Mouse (Mus musculus): ENCODE results near the gene Gm45234.
A peak's percentile ranks its signal among the peaks of the same experiment; 100 is the strongest.

The Gm45234 gene

GRCm38 (mm10) chr6:124767536-124767919 is 11.7 kb upstream of the Gm45234 start:
- peak in 1 of 2 experiments; percentile 55 for DNase-seq (ENCODE audit: low spot score in 2 of 2)

GRCm38 (mm10) chr6:124765951-124766350 is 10.1 kb upstream of the Gm45234 start:
- DNase-seq (ENCODE audit: low spot score in 2 of 2) = peak in 1 of 2 experiments; percentile 54

- peak; percentile 82 to 92 for DNase-seq (ENCODE audit: low spot score in 2 of 2)
Observed at GRCm38 (mm10) chr6:124759259-124759658, 3.4 kb upstream of the Gm45234 start.

GRCm38 (mm10) chr6:124758849-124759232 is 3.0 kb upstream of the Gm45234 start:
- DNase-seq (ENCODE audit: low spot score in 2 of 2) = no peak

GRCm38 (mm10) chr6:124757909-124758848 is 2.4 kb upstream of the Gm45234 start:
- DNase-seq (ENCODE audit: low spot score in 2 of 2) = no peak

GRCm38 (mm10) chr6:124757351-124757880 is 1.6 kb upstream of the Gm45234 start:
- no peak for DNase-seq (ENCODE audit: low spot score in 2 of 2)

GRCm38 (mm10) chr6:124756652-124757350 is 980 bp upstream of the Gm45234 start:
- peak in 1 of 2 experiments; percentile 75 for DNase-seq (ENCODE audit: low spot score in 2 of 2)

- no peak for DNase-seq (ENCODE audit: low spot score in 2 of 2)
Observed at GRCm38 (mm10) chr6:124755306-124755705, 515 bp downstream of the Gm45234 start.

GRCm38 (mm10) chr6:124753861-124754260 is 2.0 kb downstream of the Gm45234 start:
- DNase-seq (ENCODE audit: low spot score in 2 of 2) = no peak

GRCm38 (mm10) chr6:124750405-124750804 is 5.4 kb downstream of the Gm45234 start:
- DNase-seq (ENCODE audit: low spot score in 2 of 2) = no peak

- DNase-seq (ENCODE audit: low spot score in 2 of 2) = no peak
Observed at GRCm38 (mm10) chr6:124746654-124747632, 8.9 kb downstream of the Gm45234 start.

GRCm38 (mm10) chr6:124746296-124746605 is 9.6 kb downstream of the Gm45234 start:
- no peak for DNase-seq (ENCODE audit: low spot score in 2 of 2)

- peak; percentile 93 to 98 for DNase-seq (ENCODE audit: low spot score in 2 of 2)
Observed at GRCm38 (mm10) chr6:124745490-124746295, 10.1 kb downstream of the Gm45234 start.

GRCm38 (mm10) chr6:124744755-124745321 is 11.0 kb downstream of the Gm45234 start:
- no peak for DNase-seq (ENCODE audit: low spot score in 2 of 2)

- no peak for DNase-seq (ENCODE audit: low spot score in 2 of 2)
Observed at GRCm38 (mm10) chr6:124743647-124744046, 12.2 kb downstream of the Gm45234 start.

- no peak for DNase-seq (ENCODE audit: low spot score in 2 of 2)
Observed at GRCm38 (mm10) chr6:124742839-124743514, 12.8 kb downstream of the Gm45234 start.

- DNase-seq (ENCODE audit: low spot score in 2 of 2) = no peak
Observed at GRCm38 (mm10) chr6:124741842-124742241, 14.0 kb downstream of the Gm45234 start.

GRCm38 (mm10) chr6:124740888-124741761 is 14.7 kb downstream of the Gm45234 start, which contains the start of gene Grcc10:
Gene Grcc10 (minus strand): TSS chr6:124741374.
- peak; percentile 85 to 92 for DNase-seq (ENCODE audit: low spot score in 2 of 2)

Measured in spleen, postnatal 4 days (tissue).